Mouse (Mus musculus) heart, embryonic 11.5 days (tissue): Measurements from ENCODE around the gene Gm20388. TPM values are rescaled to one million over a fixed set of nuclear protein-coding genes. Genes with fewer than 3 reads are reported as not detected.

Source experiments
- ATAC-seq: fragments of 200-750 bp; cut with Nextera tagmentation; replicated peaks from 2 replicates; pipeline ENCODE4 v1.8.0; 2017; ENCODE audit warnings: moderate library complexity; ENCODE audit not compliant: insufficient number of reproducible peaks, low FRiP score, low TSS enrichment
- H3K27ac ChIP-seq: fragments of 300-500 bp; sonication (generic); 2 replicates; pipeline ENCODE4 v1.5.1; 2014; ENCODE audit warnings: mild to moderate bottlenecking, low read depth, low read length
- H3K27me3 ChIP-seq: fragments of 300-500 bp; sonication (generic); 2 replicates; pipeline ENCODE4 v1.6.1; 2014; ENCODE audit warnings: mild to moderate bottlenecking, low read length, mixed read lengths; ENCODE audit not compliant: control insufficient read depth, insufficient read depth
- H3K36me3 ChIP-seq: fragments of 300-500 bp; sonication (generic); 2 replicates; pipeline ENCODE4 v1.6.1; 2014; ENCODE audit warnings: mild to moderate bottlenecking, low read length, moderate library complexity, mixed read lengths; ENCODE audit not compliant: control insufficient read depth, insufficient read depth
- H3K4me1 ChIP-seq: fragments of 300-500 bp; sonication (generic); 2 replicates; pipeline ENCODE4 v1.6.1; 2014; ENCODE audit warnings: low read length; ENCODE audit not compliant: control insufficient read depth, insufficient read depth
- H3K4me2 ChIP-seq: fragments of 300-500 bp; sonication (generic); 2 replicates; pipeline ENCODE4 v1.6.1; 2014; ENCODE audit warnings: mild to moderate bottlenecking, moderate library complexity
- H3K4me3 ChIP-seq: fragments of 300-500 bp; sonication (generic); 2 replicates; pipeline ENCODE4 v1.5.1; 2014; ENCODE audit warnings: low read depth, low read length
- H3K9ac ChIP-seq: fragments of 300-500 bp; sonication (generic); 2 replicates; pipeline ENCODE4 v1.6.1; 2014; ENCODE audit warnings: mild to moderate bottlenecking, low read depth, low read length, moderate library complexity
- H3K9me3 ChIP-seq: fragments of 300-500 bp; sonication (generic); replicated peaks from 2 replicates; pipeline ENCODE4 v1.6.1; 2016; ENCODE audit warnings: low read length; ENCODE audit not compliant: control insufficient read depth
- WGBS: fragments of 180-500 bp; shearing (Covaris S2); extraction: QIAGEN DNeasy Blood & Tissue Kit; methylation state at CpG from one replicate; pipeline ENCODE4 v1.1.7; 2014; ENCODE audit not compliant: insufficient replicate concordance; 5-methylcytosine and 5-hydroxymethylcytosine counted together
- polyA plus RNA-seq: library from polyadenylated mRNA; unstranded; fragments of >200 nt; fragmentation: Nextera tagmentation; extraction: Ambion mirVana; gene quantifications from 2 replicates; pipeline ENCODE4 v1.2.1, GENCODE M21; 2014

Gene Gm20388
- polyA plus RNA-seq, 1 experiment from 2014 or later, result 6.4 TPM

DNA sequence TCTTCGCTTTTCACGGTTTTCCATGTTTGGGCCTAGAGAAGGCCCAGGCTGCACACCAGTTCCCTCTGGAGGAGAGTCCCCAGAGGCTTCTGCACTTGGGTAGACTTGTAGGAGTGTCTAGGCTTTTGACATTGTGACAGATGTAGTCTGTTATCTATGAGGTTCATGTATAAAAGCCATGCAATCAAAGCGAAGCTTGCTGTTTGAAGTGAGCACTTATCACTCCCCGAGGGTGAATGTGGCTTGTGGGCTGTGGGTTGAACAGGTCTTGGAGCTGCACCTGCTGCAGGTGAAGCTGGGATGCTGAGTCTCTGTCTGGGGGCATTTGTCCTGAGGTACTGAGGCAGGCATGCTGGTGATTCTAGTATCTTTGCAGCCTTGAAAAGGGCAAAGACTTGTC is 2057.9 kb downstream of the Gm20388 start:
- Histone ChIP-seq H3K9me3 (no peaks in the 10 kb centered on the region), H3K36me3 (no peaks in the 10 kb centered on the region), H3K4me2 (no peak overlapping the region), H3K9ac (no peak overlapping the region), H3K27ac (no peak overlapping the region; the same call in 1 of the 2 replicates), H3K4me1 (peaks cover 48% of the 10 kb centered on the region), H3K27me3 (no peaks in the 10 kb centered on the region), H3K4me3 (no peak overlapping the region)
- no peak for ATAC-seq
- 56% methylated on average over 4 of the region's 4 CpGs for WGBS

GRCm38 (mm10) chr8:121970225-121970624 is 2059.6 kb downstream of the Gm20388 start:
- Histone ChIP-seq H3K9me3 (no peaks in the 10 kb centered on the region), H3K4me2 (no peak overlapping the region), H3K9ac (no peak overlapping the region), H3K36me3 (peaks cover 3% of the 10 kb centered on the region), H3K27ac (no peak overlapping the region), H3K4me3 (no peak overlapping the region), H3K4me1 (peaks cover 43% of the 10 kb centered on the region), H3K27me3 (no peaks in the 10 kb centered on the region)
- ATAC-seq, result no peak
- 84% methylated on average over 8 of the region's 8 CpGs for WGBS

DNA sequence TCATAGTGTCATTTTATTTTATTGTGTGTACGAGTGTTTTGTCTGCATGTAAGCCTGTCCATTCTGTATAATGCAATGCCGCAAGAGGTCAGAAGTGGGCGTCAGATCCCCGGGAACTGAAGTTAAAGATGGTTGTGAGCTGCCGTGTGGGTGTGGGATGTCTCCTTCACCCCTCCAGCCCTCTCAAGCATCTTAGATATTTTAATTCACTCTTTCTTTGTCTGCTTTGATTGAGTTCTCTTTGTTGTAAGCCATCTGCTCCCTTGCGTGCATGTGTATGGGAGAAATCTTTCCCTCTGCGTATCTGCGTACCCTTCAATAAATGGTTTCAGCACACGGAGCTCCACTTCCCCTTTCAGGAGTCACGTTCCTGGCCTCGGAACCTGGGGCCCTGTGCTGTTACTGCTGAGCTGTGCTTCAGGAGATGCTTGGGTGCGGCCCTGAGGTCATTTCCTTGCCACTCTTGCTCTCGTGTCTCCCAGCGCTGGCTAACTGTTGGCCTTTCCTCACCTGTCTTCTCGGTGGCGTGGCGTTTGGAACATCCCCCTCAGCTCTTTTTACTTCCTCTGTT is 2060.9 kb downstream of the Gm20388 start:
- Histone ChIP-seq H3K4me3 (no peak overlapping the region), H3K27ac (no peak overlapping the region), H3K27me3 (no peaks in the 10 kb centered on the region), H3K36me3 (peaks cover 12% of the 10 kb centered on the region), H3K9ac (no peak overlapping the region), H3K4me2 (no peak overlapping the region), H3K4me1 (peaks cover 33% of the 10 kb centered on the region), H3K9me3 (no peaks in the 10 kb centered on the region)
- no peak for ATAC-seq
- 81% methylated on average over 17 of the region's 17 CpGs for WGBS

DNA sequence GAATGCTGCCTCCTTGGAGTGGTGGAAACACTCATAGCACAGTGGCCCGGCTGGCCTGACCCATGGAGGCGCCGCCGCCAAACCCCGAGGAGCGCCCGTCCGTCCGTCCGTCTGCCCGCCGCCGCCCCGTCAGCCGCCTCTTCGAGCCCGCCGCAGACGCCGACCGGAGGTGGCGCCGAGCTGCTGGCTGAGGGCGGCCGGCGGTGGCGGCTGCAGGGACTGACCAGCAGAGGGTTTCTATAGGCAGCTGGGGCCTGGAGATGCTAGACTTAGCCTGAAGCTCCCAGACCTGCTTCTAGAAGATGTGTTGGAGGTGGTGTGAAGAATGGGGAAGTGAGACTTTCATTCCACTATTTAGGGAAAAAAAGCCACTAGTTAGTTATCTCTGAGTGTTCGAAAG is 2063.3 kb downstream of the Gm20388 start:
- Histone ChIP-seq H3K4me3 (no peak overlapping the region), H3K9ac (no peak overlapping the region), H3K4me2 (no peak overlapping the region), H3K4me1 (peaks cover 10% of the 10 kb centered on the region), H3K27me3 (no peaks in the 10 kb centered on the region), H3K9me3 (no peaks in the 10 kb centered on the region), H3K36me3 (peaks cover 17% of the 10 kb centered on the region), H3K27ac (no peak overlapping the region)
- WGBS, result 91% methylated on average over 28 of the region's 28 CpGs
- no peak for ATAC-seq

DNA sequence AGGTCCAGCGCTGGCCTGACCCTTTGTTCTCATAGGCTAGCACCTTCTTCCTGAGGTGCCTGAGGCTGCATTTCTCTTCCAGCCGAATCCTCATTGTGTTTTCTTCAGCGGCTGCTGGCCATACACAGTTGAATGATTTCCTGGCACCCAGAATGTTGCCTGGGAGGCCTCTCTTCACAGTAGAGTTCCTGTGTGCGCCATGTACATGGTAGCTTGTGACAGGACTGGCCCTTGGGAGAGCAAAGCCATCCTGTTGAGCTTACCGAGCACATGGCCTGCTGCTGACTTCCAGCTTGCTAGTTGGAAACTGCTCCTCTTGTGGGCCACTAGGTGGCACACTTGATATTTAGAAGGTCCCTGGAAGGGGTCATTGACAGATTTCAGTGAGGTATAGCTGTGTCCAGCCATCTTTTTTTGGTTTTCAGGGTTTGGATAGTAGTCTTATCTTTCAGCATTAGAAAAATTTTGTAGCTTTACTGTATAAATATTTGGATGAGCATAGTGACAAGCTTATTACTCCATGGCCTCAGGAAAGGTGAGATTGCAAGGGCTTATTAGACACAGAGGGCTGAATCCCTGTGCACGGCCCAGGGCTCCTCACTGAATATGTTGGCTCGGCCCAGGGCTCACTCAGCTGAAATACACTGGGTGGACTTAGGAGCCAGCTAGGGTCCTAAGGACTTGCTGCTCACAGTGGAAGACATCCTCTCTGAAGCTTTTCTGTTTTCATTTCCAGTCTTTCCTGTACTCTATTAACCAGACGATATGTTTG is 2067.4 kb downstream of the Gm20388 start:
- Histone ChIP-seq H3K4me1 (no peaks in the 10 kb centered on the region), H3K36me3 (peaks cover 35% of the 10 kb centered on the region), H3K9ac (no peak overlapping the region), H3K27ac (no peak overlapping the region), H3K4me3 (no peak overlapping the region), H3K4me2 (no peak overlapping the region), H3K27me3 (no peaks in the 10 kb centered on the region), H3K9me3 (no peaks in the 10 kb centered on the region)
- 67% methylated on average over 8 of the region's 8 CpGs for WGBS
- ATAC-seq, result no peak

- H3K36me3 ChIP-seq, result peaks cover 41% of the 10 kb centered on the region
- no peaks in the 10 kb centered on the region for H3K9me3 ChIP-seq
- no peak overlapping the region for H3K4me2 ChIP-seq
- H3K4me3 ChIP-seq, result no peak overlapping the region
- no peaks in the 10 kb centered on the region for H3K27me3 ChIP-seq
- no peak overlapping the region for H3K27ac ChIP-seq
- 92% methylated on average over 13 of the region's 13 CpGs for WGBS
- no peak overlapping the region for H3K9ac ChIP-seq
- no peaks in the 10 kb centered on the region for H3K4me1 ChIP-seq
- no peak for ATAC-seq
Observed at GRCm38 (mm10) chr8:121978670-121979069, 2068.0 kb downstream of the Gm20388 start.

DNA sequence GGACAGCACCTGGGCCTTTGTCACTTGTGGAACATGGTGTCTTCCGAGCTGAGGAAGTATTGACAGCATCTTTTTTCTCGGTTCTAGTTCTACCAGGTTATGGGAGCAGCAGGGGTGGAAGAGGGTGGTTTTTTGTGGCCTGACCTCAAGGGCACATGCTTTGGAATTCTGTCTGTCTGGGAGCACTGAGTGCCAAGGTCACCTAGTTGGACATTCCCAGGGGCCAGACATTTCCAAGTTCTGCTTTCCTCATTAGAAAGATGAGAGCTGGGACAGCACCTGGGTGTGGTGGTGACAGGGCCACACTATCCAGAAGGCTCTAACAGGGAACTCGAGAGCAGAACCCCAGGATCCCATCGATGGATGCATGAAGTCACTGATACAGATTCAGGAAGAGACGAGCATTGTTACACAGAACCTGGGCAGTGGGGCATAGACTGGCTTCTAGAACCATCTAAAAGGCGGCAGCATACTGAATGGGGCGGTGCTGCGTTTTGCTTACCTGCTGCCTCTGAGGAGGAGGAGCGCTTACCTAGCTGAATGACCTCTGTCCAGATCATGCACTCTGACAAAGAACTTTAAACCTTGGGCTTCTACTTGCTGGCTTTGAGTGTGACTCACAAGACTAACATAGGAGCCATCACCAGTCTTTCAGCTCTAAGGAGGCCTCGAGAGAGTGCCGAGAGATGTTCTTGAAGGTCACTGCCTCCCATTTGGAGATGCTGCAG is 2070.3 kb downstream of the Gm20388 start:
- H3K4me2 ChIP-seq, result no peak overlapping the region
- no peaks in the 10 kb centered on the region for H3K27me3 ChIP-seq
- no peak overlapping the region for H3K4me3 ChIP-seq
- ATAC-seq, result no peak
- H3K9ac ChIP-seq, result no peak overlapping the region
- no peak overlapping the region for H3K27ac ChIP-seq
- H3K9me3 ChIP-seq, result no peaks in the 10 kb centered on the region
- H3K36me3 ChIP-seq, result peaks cover 38% of the 10 kb centered on the region
- 83% methylated on average over 11 of the region's 11 CpGs for WGBS
- H3K4me1 ChIP-seq, result no peaks in the 10 kb centered on the region

- Histone ChIP-seq H3K4me3 (no peak overlapping the region), H3K27ac (no peak overlapping the region), H3K36me3 (peaks cover 32% of the 10 kb centered on the region), H3K4me2 (no peak overlapping the region), H3K9me3 (no peaks in the 10 kb centered on the region), H3K9ac (no peak overlapping the region), H3K27me3 (no peaks in the 10 kb centered on the region), H3K4me1 (no peaks in the 10 kb centered on the region)
- WGBS, result 95% methylated on average over 7 of the region's 7 CpGs
- ATAC-seq, result no peak
Observed at GRCm38 (mm10) chr8:121981520-121981895, 2070.9 kb downstream of the Gm20388 start.
